In the genomic region with DNA sequence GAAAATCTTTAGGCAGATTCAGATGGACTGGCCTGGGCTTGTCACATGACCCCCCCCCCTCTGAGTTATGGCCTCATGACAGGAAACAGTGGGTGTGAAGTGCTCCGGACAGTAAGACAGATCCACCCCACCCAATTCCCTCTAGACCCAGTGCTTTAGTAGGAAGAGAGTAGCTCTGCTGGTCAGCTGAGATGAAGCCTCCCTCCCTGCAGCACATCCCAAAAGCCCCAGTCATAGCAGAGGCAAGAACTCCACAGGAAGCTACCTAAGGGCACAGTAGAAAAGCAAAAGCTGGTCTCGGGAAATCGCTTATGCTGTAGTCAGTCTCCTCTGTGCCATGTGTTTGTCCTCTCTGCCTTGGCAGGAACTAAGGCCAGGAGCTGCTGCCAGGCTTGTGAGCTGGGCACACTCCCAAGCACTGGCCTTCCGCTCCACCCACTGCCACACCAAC, we compare ENCODE assay signal across 8 mouse cellular contexts. TPM values are rescaled to one million over a fixed set of nuclear protein-coding genes. Genes with fewer than 3 reads are reported as not detected.
DNase-seq lines count a peak whose midpoint lies in the region; ATAC-seq lines count a peak whose summit lies in the region.

No protein-coding gene starts in this region.

- no peaks in the 10 kb centered on the region for H3K36me3 ChIP-seq in heart, embryonic 12.5 days

- H3K9me3 ChIP-seq in heart, embryonic 12.5 days (replicated peaks): no peaks in the 10 kb centered on the region

- WGBS in heart, embryonic 12.5 days: 67% methylated on average over 4 of the region's 4 CpGs

- H3K4me1 ChIP-seq in heart, embryonic 12.5 days (replicated peaks): no peaks in the 10 kb centered on the region

- peaks cover 5% of the 10 kb centered on the region for H3K27me3 ChIP-seq in heart, embryonic 12.5 days (replicated peaks)

- peak; percentile 98 for DNase-seq in heart, adult 11 months
- peak; percentile 62 for DNase-seq in Muller cell, postnatal 12 days (ENCODE audit: inconsistent ontology term)
- DNase-seq in cerebellum, postnatal 10 days: peak; percentile 90 to 94
- DNase-seq in kidney, adult 8-10 months: peak; percentile 28 to 32
- peak; percentile 55 for DNase-seq in lung, postnatal 14 days
- DNase-seq in spleen, postnatal 4 days (ENCODE audit: low spot score in 2 of 2): no peak

- H3K27ac ChIP-seq in heart, embryonic 12.5 days (ENCODE audit: poor library complexity, severe bottlenecking): no peak overlapping the region

- H3K4me2 ChIP-seq in heart, embryonic 12.5 days: no peak overlapping the region

- ATAC-seq in heart, embryonic 12.5 days (ENCODE audit: insufficient number of reproducible peaks, low FRiP score): no peak
- no peak for ATAC-seq in activated CD4-positive, CD25-positive, alpha-beta regulatory T cell, adult 4 months

- H3K9ac ChIP-seq in heart, embryonic 12.5 days: no peak overlapping the region

- H3K4me3 ChIP-seq in heart, embryonic 12.5 days: no peak overlapping the region

RNA-seq across cellular contexts. Expression of gene Mtm1, which starts 60.0 kb away (rescaled TPM):
- 4.5 TPM in 2 replicates for polyA plus RNA-seq in heart, embryonic 12.5 days (2016; fragmentation: Nextera tagmentation; extraction: Ambion mirVana)
- polyA plus RNA-seq in activated CD4-positive, CD25-positive, alpha-beta regulatory T cell, adult 4 months (2017; shearing (Covaris generic)): 1 to 10 TPM; 9.1 to 9.8 TPM

Comparison
In these comparisons a context has a peak if more than half of its experiments do, and no peak if none do; other contexts are left out.
1. DNase-seq: peak in heart, adult 11 months (single experiment), Muller cell, postnatal 12 days (single experiment), cerebellum, postnatal 10 days (2 of 2), kidney, adult 8-10 months (2 of 2) and lung, postnatal 14 days (single experiment); none in spleen, postnatal 4 days (0 of 2).